Mouse (Mus musculus) right cerebral cortex, postnatal 4 days (tissue): Measurements from ENCODE around the gene Serinc1.

Source experiments
- DNase-seq: peaks from one replicate; pipeline ENCODE4 v3.0.0-alpha.2; 2022

Serinc1 gene

GRCm38 (mm10) chr10:57484741-57485140, 47.6 kb downstream of the Serinc1 start:
- no peak for DNase-seq

- no peak for DNase-seq
Measured at GRCm38 (mm10) chr10:57481717-57482116, 50.6 kb downstream of the Serinc1 start.

DNA sequence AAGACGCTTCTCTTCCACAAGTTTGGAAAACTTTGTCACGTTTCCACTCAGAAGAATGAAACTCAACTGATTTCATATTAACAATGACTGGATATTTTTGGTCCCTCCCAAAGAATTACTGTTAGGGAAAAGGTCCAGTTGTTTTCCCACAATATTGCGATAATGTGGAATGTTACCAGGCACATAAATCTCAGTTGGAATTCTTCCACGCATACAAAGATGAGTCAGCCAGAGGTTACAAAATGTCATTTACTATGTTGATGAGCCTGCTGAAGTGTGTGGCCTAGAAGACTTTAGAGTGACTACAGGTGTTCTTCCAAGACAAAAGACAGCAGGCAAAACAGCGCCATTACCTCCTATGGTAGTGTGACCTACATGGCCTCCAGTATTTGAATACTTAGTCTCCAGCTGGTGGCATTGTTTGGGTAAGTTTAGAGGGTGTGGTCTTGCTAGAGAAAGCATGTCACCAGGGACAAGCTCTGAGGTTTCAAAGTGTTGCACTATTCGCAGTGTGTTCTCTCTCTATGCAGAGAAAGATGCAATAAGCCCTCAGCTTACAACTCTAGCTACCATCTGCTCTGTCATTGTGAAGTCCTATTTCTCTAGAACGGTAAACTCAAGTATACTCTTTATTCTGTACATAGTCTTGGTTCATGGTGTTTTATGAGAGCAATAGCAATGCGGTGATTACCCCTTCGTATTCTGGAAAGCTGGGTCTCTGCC, 55.0 kb downstream of the Serinc1 start:
- DNase-seq, result no peak
